Comparison of ENCODE assay signal across 9 mouse cellular contexts in genomic region chrX:60026654-60027053, GRCm38 (mm10). TPM values are rescaled to one million over a fixed set of nuclear protein-coding genes. Genes with fewer than 3 reads are reported as not detected.
DNase-seq lines count a peak whose midpoint lies in the region; ATAC-seq and TF ChIP-seq lines count a peak whose summit lies in the region.
"Had no signal": no experiment of that assay in that cellular context is flagged by ENCODE, and none has a peak within 500 bp of the region (broad histone marks: within the 10 kb centered on the region; RNA-seq: fewer than 3 reads in every experiment).

No protein-coding gene starts in this region.

- no peak overlapping the region for H3K9ac ChIP-seq in heart, adult 2 months (ENCODE audit: low read depth, low read length)
- no peak overlapping the region for H3K9ac ChIP-seq in heart, embryonic 12.5 days

- intact Hi-C loops in heart, adult 2 months (cut with DNase I): loop anchor here (5.0 kb wide), 1 partner anchor 849 kb away; no protein-coding TSS in a partner anchor

- DNase-seq in heart, adult 2 months: peak in 1 of 2 experiments; percentile 4
- DNase-seq in thymus, adult 2 months: peak; percentile 3
- no peak for DNase-seq in thymus, adult 18-20 months
- DNase-seq in embryo, embryonic 9.5 days (ENCODE audit: extremely low spot score): peak; percentile 19
- DNase-seq in layer of hippocampus, postnatal 10 days (ENCODE audit: low spot score in 2 of 2): peak; percentile 18 to 43
- DNase-seq in retina, postnatal 1 day: peak; percentile 47

- no peaks in the 10 kb centered on the region for H3K79me2 ChIP-seq in heart, adult 2 months (replicated peaks; ENCODE audit: control insufficient read depth, insufficient read depth, low read length)

- no peaks in the 10 kb centered on the region for H3K27me3 ChIP-seq in heart, adult 2 months (ENCODE audit: control insufficient read depth, insufficient read depth, low read length)
- H3K27me3 ChIP-seq in heart, embryonic 12.5 days (replicated peaks): no peaks in the 10 kb centered on the region
- no peaks in the 10 kb centered on the region for H3K27me3 ChIP-seq in thymus, adult 2 months (ENCODE audit: control insufficient read depth, insufficient read depth, low read length)

- no peak for TF ChIP-seq POLR2A in heart, adult 2 months (IDR thresholded peaks at IDR 0.05; ENCODE audit: insufficient read depth, low read depth, low read length)
- no peak for TF ChIP-seq POLR2A in thymus, adult 2 months (IDR thresholded peaks at IDR 0.05; ENCODE audit: control insufficient read depth, extremely low read depth, insufficient read depth, low read length, poor library complexity)

- H3K27ac ChIP-seq in heart, adult 2 months: no peak overlapping the region
- H3K27ac ChIP-seq in heart, embryonic 12.5 days (ENCODE audit: poor library complexity, severe bottlenecking): no peak overlapping the region
- H3K27ac ChIP-seq in thymus, adult 2 months (ENCODE audit: control insufficient read depth, insufficient read depth, low read length): no peak overlapping the region

- no peaks in the 10 kb centered on the region for H3K36me3 ChIP-seq in heart, adult 2 months (ENCODE audit: control insufficient read depth, insufficient read depth, low read length)
- no peaks in the 10 kb centered on the region for H3K36me3 ChIP-seq in heart, embryonic 12.5 days
- H3K36me3 ChIP-seq in thymus, adult 2 months (ENCODE audit: control insufficient read depth, insufficient read depth, low read length): no peaks in the 10 kb centered on the region

- no peaks in the 10 kb centered on the region; the same call in 1 of the 2 replicates for H3K4me1 ChIP-seq in heart, adult 2 months (ENCODE audit: control insufficient read depth, insufficient read depth, low read length)
- H3K4me1 ChIP-seq in heart, embryonic 12.5 days (replicated peaks): no peaks in the 10 kb centered on the region
- H3K4me1 ChIP-seq in thymus, adult 2 months (replicated peaks; ENCODE audit: control insufficient read depth, insufficient read depth, low read length): no peaks in the 10 kb centered on the region

- no peak overlapping the region for H3K4me2 ChIP-seq in heart, embryonic 12.5 days

- WGBS in heart, adult 2 months: 7% methylated on average over 3 of the region's 3 CpGs
- 11% methylated on average over 3 of the region's 3 CpGs for WGBS in heart, embryonic 12.5 days
- WGBS in thymus, adult 2 months: 7% methylated on average over 3 of the region's 3 CpGs

- H3K4me3 ChIP-seq in heart, adult 2 months: no peak overlapping the region
- no peak overlapping the region for H3K4me3 ChIP-seq in heart, embryonic 12.5 days
- H3K4me3 ChIP-seq in thymus, adult 2 months (ENCODE audit: control insufficient read depth, insufficient read depth, low read length): no peak overlapping the region

- no peak for ATAC-seq in heart, embryonic 12.5 days (ENCODE audit: insufficient number of reproducible peaks, low FRiP score)
- ATAC-seq in erythroid progenitor cell, adult 5-6 weeks (replicated peaks; ENCODE audit: low FRiP score, poor library complexity, severe bottlenecking): no peak

- TF ChIP-seq EP300 in heart, adult 2 months (IDR thresholded peaks at IDR 0.05; ENCODE audit: insufficient read depth, low read depth, low read length): no peak

- peak; percentile 60 for TF ChIP-seq CTCF in heart, adult 2 months (IDR thresholded peaks at IDR 0.05)
- no peak for TF ChIP-seq CTCF in thymus, adult 2 months (IDR thresholded peaks at IDR 0.05; ENCODE audit: borderline replicate concordance, control insufficient read depth, extremely low read depth, insufficient read depth, low read length, poor library complexity)

- H3K9me3 ChIP-seq in heart, embryonic 12.5 days (replicated peaks): no peaks in the 10 kb centered on the region

RNA-seq across cellular contexts. Expression of gene F9, which starts 27.4 kb away (rescaled TPM):
- not detected for total RNA-seq in heart, adult 2 months (2021)
- polyA plus RNA-seq in heart, adult 2 months (2012; rRNA removed): 0.12 TPM in 1 of 2 replicates, not detected in the other
- polyA plus RNA-seq in heart, embryonic 12.5 days (2016; fragmentation: Nextera tagmentation; extraction: Ambion mirVana): not detected in 2 replicates
- 0.04 and 0.08 TPM in 2 replicates for polyA plus RNA-seq in thymus, adult 2 months (2012; rRNA removed)
- total RNA-seq in layer of hippocampus, postnatal 10 days (2021): under 1 TPM; 0.11 to 0.16 TPM
- total RNA-seq in erythroid progenitor cell, adult 5-6 weeks (2015; ENCODE audit: low replicate concordance): 1.8 TPM in 1 of 2 replicates, not detected in the other
- total RNA-seq in erythroid progenitor cell, adult 5-6 weeks (2017; ENCODE audit: low replicate concordance): not detected in 2 replicates
- polyA plus RNA-seq: neural tube, embryonic 14.5 days had no signal

Comparison
In these comparisons a context has a peak if more than half of its experiments do, and no peak if none do; other contexts are left out.
1. DNase-seq: peak in thymus, adult 2 months (single experiment), embryo, embryonic 9.5 days (single experiment), layer of hippocampus, postnatal 10 days (2 of 2) and retina, postnatal 1 day (single experiment); none in thymus, adult 18-20 months (0 of 2).